Mouse (Mus musculus): Measurements from ENCODE around the gene Atm. TPM values are rescaled to one million over a fixed set of nuclear protein-coding genes. Genes with fewer than 3 reads are reported as not detected.
A peak's percentile ranks its signal among the peaks of the same experiment; 100 is the strongest.

Gene Atm
- 14.0 and 18.6 TPM in 2 replicates for polyA plus RNA-seq (2014; fragmentation: Nextera tagmentation; extraction: Ambion mirVana)

GRCm38 (mm10) chr9:53536558-53537320 lies at the start of gene Atm, which contains the start of gene Npat:
Gene Atm, minus strand, starts transcription at chr9:53536740.
Gene Npat, plus strand, starts transcription at chr9:53537047.
- H3K27me3 ChIP-seq (ENCODE audit: control insufficient read depth, insufficient read depth, low read length): no peaks in the 10 kb centered on the region
- peak within 1 kb of the TSS; percentile 69 for H3K4me2 ChIP-seq (ENCODE audit: low read depth)
- ATAC-seq (ENCODE audit: insufficient read depth, low FRiP score, low TSS enrichment) (peak; percentile 99), DNase-seq (ENCODE audit: low spot score) (peak; percentile 100)
- H3K9me3 ChIP-seq (ENCODE audit: control insufficient read depth, low read length): no peaks in the 10 kb centered on the region
- peak within 1 kb of the TSS; percentile 80 for H3K4me3 ChIP-seq (ENCODE audit: low read depth, low read length)
- peak within 1 kb of the TSS; percentile 82 for H3K9ac ChIP-seq (ENCODE audit: low read length)
- WGBS: under 1% methylated on average over 69 of the region's 69 CpGs
- no peaks in the 10 kb centered on the region for H3K36me3 ChIP-seq (ENCODE audit: control insufficient read depth, insufficient read depth, low read length)
- H3K27ac ChIP-seq (ENCODE audit: low read depth, low read length): peak within 1 kb of the TSS; percentile 58
- peaks cover 7% of the 10 kb centered on the region; the same call in 1 of the 2 replicates for H3K4me1 ChIP-seq (ENCODE audit: control insufficient read depth, insufficient read depth, low read length)

GRCm38 (mm10) chr9:53581870-53582269 lies 45.3 kb upstream of the Atm start:
- ATAC-seq (ENCODE audit: insufficient read depth, low FRiP score, low TSS enrichment) (no peak), DNase-seq (ENCODE audit: low spot score) (no peak)
- no peak overlapping the region for H3K4me2 ChIP-seq (ENCODE audit: low read depth)
- 85% methylated on average over 4 of the region's 4 CpGs for WGBS
- H3K4me1 ChIP-seq (ENCODE audit: control insufficient read depth, insufficient read depth, low read length): no peaks in the 10 kb centered on the region
- peaks cover 5% of the 10 kb centered on the region; the same call in 1 of the 2 replicates for H3K36me3 ChIP-seq (ENCODE audit: control insufficient read depth, insufficient read depth, low read length)
- H3K27me3 ChIP-seq (ENCODE audit: control insufficient read depth, insufficient read depth, low read length): no peaks in the 10 kb centered on the region
- no peak overlapping the region for H3K27ac ChIP-seq (ENCODE audit: low read depth, low read length)
- no peak overlapping the region for H3K4me3 ChIP-seq (ENCODE audit: low read depth, low read length)
- no peaks in the 10 kb centered on the region for H3K9me3 ChIP-seq (ENCODE audit: control insufficient read depth, low read length)
- H3K9ac ChIP-seq (ENCODE audit: low read length): no peak overlapping the region

- no peak overlapping the region for H3K9ac ChIP-seq (ENCODE audit: low read length)
- no peak overlapping the region for H3K27ac ChIP-seq (ENCODE audit: low read depth, low read length)
- WGBS: 92% methylated on average over 5 of the region's 5 CpGs
- no peaks in the 10 kb centered on the region for H3K27me3 ChIP-seq (ENCODE audit: control insufficient read depth, insufficient read depth, low read length)
- no peak for ATAC-seq (ENCODE audit: insufficient read depth, low FRiP score, low TSS enrichment)
- H3K4me1 ChIP-seq (ENCODE audit: control insufficient read depth, insufficient read depth, low read length): no peaks in the 10 kb centered on the region
- H3K9me3 ChIP-seq (ENCODE audit: control insufficient read depth, low read length): no peaks in the 10 kb centered on the region
- no peak overlapping the region for H3K4me2 ChIP-seq (ENCODE audit: low read depth)
- DNase-seq (ENCODE audit: low spot score): no peak
- H3K36me3 ChIP-seq (ENCODE audit: control insufficient read depth, insufficient read depth, low read length): peaks cover 9% of the 10 kb centered on the region
- no peak overlapping the region for H3K4me3 ChIP-seq (ENCODE audit: low read depth, low read length)
Observed at GRCm38 (mm10) chr9:53575721-53576120, 39.2 kb upstream of the Atm start.

- WGBS: 97% methylated on average over 7 of the region's 7 CpGs
- Histone ChIP-seq H3K36me3 (ENCODE audit: control insufficient read depth, insufficient read depth, low read length) (peaks cover 13% of the 10 kb centered on the region), H3K9me3 (ENCODE audit: control insufficient read depth, low read length) (no peaks in the 10 kb centered on the region), H3K4me1 (ENCODE audit: control insufficient read depth, insufficient read depth, low read length) (no peaks in the 10 kb centered on the region), H3K27me3 (ENCODE audit: control insufficient read depth, insufficient read depth, low read length) (no peaks in the 10 kb centered on the region), H3K4me3 (ENCODE audit: low read depth, low read length) (no peak overlapping the region), H3K9ac (ENCODE audit: low read length) (no peak overlapping the region), H3K27ac (ENCODE audit: low read depth, low read length) (no peak overlapping the region), H3K4me2 (ENCODE audit: low read depth) (no peak overlapping the region)
- no peak for ATAC-seq (ENCODE audit: insufficient read depth, low FRiP score, low TSS enrichment)
- DNase-seq (ENCODE audit: low spot score): no peak
Observed at GRCm38 (mm10) chr9:53572516-53573307, 36.2 kb upstream of the Atm start.

GRCm38 (mm10) chr9:53570662-53571061 lies 34.1 kb upstream of the Atm start:
- DNase-seq (ENCODE audit: low spot score): no peak

GRCm38 (mm10) chr9:53537336-53537965 lies 911 bp upstream of the Atm start:
- H3K4me2 ChIP-seq (ENCODE audit: low read depth): peak overlapping the region; percentile 69
- peak overlapping the region; percentile 82 for H3K9ac ChIP-seq (ENCODE audit: low read length)
- H3K4me3 ChIP-seq (ENCODE audit: low read depth, low read length): peak overlapping the region; percentile 80
- no peak for ATAC-seq (ENCODE audit: insufficient read depth, low FRiP score, low TSS enrichment)
- peak overlapping the region; percentile 58 for H3K27ac ChIP-seq (ENCODE audit: low read depth, low read length)
- H3K27me3 ChIP-seq (ENCODE audit: control insufficient read depth, insufficient read depth, low read length): no peaks in the 10 kb centered on the region
- DNase-seq (ENCODE audit: low spot score): no peak
- H3K9me3 ChIP-seq (ENCODE audit: control insufficient read depth, low read length): no peaks in the 10 kb centered on the region
- no peaks in the 10 kb centered on the region for H3K36me3 ChIP-seq (ENCODE audit: control insufficient read depth, insufficient read depth, low read length)
- H3K4me1 ChIP-seq (ENCODE audit: control insufficient read depth, insufficient read depth, low read length): peaks cover 7% of the 10 kb centered on the region; the same call in 1 of the 2 replicates
- WGBS: under 1% methylated on average over 32 of the region's 34 CpGs

More at GRCm38 (mm10) chr9:53570662-53571061, 34.1 kb upstream of the Atm start:
- Histone ChIP-seq H3K4me1 (ENCODE audit: control insufficient read depth, insufficient read depth, low read length) (no peaks in the 10 kb centered on the region), H3K27ac (ENCODE audit: low read depth, low read length) (no peak overlapping the region), H3K4me2 (ENCODE audit: low read depth) (no peak overlapping the region), H3K27me3 (ENCODE audit: control insufficient read depth, insufficient read depth, low read length) (no peaks in the 10 kb centered on the region), H3K9ac (ENCODE audit: low read length) (no peak overlapping the region), H3K36me3 (ENCODE audit: control insufficient read depth, insufficient read depth, low read length) (peaks cover 11% of the 10 kb centered on the region), H3K9me3 (ENCODE audit: control insufficient read depth, low read length) (no peaks in the 10 kb centered on the region), H3K4me3 (ENCODE audit: low read depth, low read length) (no peak overlapping the region)
- ATAC-seq (ENCODE audit: insufficient read depth, low FRiP score, low TSS enrichment): no peak
- 68% methylated on average over 6 of the region's 6 CpGs for WGBS

- no peaks in the 10 kb centered on the region for H3K27me3 ChIP-seq (ENCODE audit: control insufficient read depth, insufficient read depth, low read length)
- peak overlapping the region; percentile 80 for H3K4me3 ChIP-seq (ENCODE audit: low read depth, low read length)
- WGBS: 24% methylated on average over 17 of the region's 17 CpGs
- H3K27ac ChIP-seq (ENCODE audit: low read depth, low read length): no peak overlapping the region
- peak overlapping the region; percentile 56 for H3K9ac ChIP-seq (ENCODE audit: low read length)
- ATAC-seq (ENCODE audit: insufficient read depth, low FRiP score, low TSS enrichment): no peak
- peaks cover 7% of the 10 kb centered on the region; the same call in 1 of the 2 replicates for H3K4me1 ChIP-seq (ENCODE audit: control insufficient read depth, insufficient read depth, low read length)
- H3K9me3 ChIP-seq (ENCODE audit: control insufficient read depth, low read length): no peaks in the 10 kb centered on the region
- peak overlapping the region; percentile 69 for H3K4me2 ChIP-seq (ENCODE audit: low read depth)
- peak; percentile 11 for DNase-seq (ENCODE audit: low spot score)
- H3K36me3 ChIP-seq (ENCODE audit: control insufficient read depth, insufficient read depth, low read length): no peaks in the 10 kb centered on the region
Observed at GRCm38 (mm10) chr9:53535416-53536320, 872 bp downstream of the Atm start.
